Mouse (Mus musculus) gonadal fat pad, adult 2 months (tissue): ENCODE data around the gene Arl15. TPM values are rescaled to one million over a fixed set of nuclear protein-coding genes. Genes with fewer than 3 reads are reported as not detected.

Experiments used
- DNase-seq: peaks from one replicate; pipeline ENCODE4 v3.0.0-alpha.2; 2012; ENCODE audit warnings: low read depth
- polyA plus RNA-seq: library from polyadenylated mRNA; depleted of rRNA; stranded (reverse); fragments of >200 nt; gene quantifications from 2 replicates; pipeline ENCODE4 v1.2.3, GENCODE M21; 2012

The Arl15 gene
- polyA plus RNA-seq, 1 experiment: 9.6 TPM

- no peak for DNase-seq
These were observed 50.4 kb downstream of the Arl15 start for GRCm38 (mm10) chr13:113844717-113845116.

DNA sequence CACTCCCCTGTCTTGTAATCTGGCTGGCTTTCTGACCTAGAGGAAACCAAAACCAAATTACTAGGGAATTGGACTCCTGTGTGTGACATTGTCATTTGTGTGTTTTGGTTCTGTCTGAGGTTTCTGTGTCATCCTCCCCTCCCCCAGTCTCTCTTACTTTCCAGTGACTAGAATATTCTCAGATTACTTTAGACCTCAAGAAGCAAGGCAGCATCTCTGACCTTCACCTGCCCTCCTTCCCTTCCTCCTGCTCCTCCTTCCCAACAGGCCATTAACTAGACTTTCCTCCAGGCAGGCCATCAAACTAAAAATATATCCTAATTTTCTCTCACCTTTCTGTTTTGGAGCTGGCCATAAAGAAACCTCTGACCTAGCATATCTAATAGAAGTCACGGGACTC, 50.9 kb downstream of the Arl15 start:
- no peak for DNase-seq

DNA sequence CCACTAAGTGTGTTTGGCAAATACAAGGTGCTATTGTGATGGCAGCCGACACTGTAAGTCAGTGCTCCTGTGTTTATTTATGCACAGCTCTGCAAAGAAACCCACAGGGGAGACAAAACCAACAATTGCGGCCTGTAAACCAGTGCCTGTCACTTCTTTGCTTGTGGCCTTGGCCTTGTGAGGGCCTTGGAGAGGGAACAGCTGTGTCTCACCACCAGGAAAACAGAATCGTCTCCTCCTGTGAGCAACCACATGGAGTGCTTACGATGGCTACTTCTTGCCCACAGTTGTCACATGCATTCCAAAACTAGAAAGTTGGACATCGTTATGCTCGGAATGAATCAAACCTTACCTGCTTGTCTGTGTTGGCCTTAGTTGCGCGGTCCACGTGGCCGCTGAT, 52.1 kb downstream of the Arl15 start:
- no peak for DNase-seq

GRCm38 (mm10) chr13:113850431-113851034, 56.2 kb downstream of the Arl15 start:
- no peak for DNase-seq

DNA sequence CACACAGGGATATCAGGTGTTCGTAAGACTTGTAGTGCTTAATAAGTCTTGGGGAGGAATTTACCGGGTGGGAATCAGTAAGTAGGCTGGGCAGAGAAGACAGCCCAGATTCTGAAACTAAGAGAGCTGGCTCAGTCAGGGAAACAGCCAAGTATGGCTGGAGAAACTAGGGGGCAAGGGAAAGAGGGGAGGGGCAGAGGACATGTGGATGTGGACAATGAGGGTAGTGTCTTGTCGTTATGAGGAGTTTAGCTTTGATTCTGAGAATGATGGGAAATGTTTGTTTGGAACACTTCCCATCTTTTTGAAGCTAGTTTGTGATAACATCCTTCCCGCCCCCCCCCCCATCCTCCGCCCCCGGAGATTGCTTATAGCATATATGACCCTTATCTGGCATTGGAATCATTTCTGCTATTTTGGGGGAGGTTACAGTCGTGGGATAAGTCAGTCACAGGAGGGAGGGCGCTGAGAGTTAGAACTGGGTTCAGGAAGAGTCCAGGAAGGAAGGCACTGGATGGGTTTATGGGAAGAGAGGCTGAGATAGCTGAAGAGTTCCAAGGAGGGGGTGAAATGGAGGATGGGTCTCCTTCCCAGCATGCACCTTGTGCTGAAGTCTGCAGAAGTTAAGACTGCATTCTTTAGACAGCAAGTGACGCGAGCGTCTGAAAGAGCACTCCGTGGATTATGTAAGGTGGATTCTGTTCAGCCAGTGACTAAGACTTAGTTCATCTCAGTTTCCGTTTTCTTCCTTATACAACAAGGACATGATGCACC, 57.5 kb downstream of the Arl15 start:
- no peak for DNase-seq

DNA sequence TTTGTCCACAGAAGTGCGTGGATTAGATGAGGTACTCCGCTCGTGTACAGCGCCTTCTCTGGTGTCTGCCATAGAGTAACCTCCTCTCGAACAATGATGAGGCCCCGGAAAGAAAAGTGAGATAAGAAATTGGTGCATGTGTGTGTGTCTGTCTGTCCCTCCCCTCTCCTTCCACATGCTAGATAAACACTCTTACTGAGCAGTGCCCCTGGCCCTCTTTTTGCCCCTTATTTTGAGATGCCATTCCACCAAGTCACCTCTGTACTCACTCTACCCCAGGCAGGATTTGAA, 58.0 kb downstream of the Arl15 start:
- DNase-seq: no peak

GRCm38 (mm10) chr13:113854146-113854545, 59.8 kb downstream of the Arl15 start:
- no peak for DNase-seq

DNA sequence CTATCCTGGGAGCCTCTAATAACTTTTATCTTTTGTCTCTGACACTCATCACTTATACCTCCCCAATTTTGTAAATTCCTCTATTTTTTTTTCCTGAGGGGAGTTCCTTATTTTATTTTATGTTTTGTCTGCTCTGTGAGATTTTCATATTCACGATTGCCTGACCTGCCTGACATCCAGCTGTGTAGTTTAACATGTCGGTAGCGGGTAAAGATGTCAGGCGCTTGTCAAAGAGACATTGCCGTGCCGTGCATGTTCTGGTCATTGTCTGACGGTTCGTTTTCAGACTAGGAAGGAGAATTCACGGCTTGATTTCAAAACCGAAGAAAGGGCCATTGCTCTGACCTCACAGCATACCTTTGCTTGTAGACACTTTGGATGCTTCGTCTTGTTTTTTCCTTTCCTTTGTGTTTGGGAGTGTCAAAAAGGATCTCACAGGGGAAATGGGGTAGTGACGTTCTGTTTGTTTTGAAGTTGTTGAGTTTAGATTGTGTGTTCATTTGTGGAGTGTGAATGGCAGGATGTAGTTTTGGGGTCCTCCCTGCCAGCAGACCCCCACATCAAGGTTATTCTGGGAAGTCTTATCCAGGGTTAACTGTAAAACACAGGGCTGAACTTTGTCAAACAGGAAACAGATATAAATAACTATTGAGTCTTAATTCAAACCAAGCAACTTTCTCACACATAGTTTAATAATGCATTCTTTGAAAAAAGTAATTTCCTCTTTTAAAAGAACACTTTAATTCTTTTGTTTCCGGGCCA, 60.4 kb downstream of the Arl15 start:
- DNase-seq: no peak

- no peak for DNase-seq
These were observed 62.6 kb downstream of the Arl15 start for GRCm38 (mm10) chr13:113856946-113857345.

- DNase-seq: no peak
These were observed 64.5 kb downstream of the Arl15 start for GRCm38 (mm10) chr13:113858667-113859391.

GRCm38 (mm10) chr13:113859392-113859776, 65.1 kb downstream of the Arl15 start:
- DNase-seq: no peak

GRCm38 (mm10) chr13:113860816-113861215, 66.5 kb downstream of the Arl15 start:
- no peak for DNase-seq

GRCm38 (mm10) chr13:113861231-113861630, 66.9 kb downstream of the Arl15 start:
- DNase-seq: no peak

DNA sequence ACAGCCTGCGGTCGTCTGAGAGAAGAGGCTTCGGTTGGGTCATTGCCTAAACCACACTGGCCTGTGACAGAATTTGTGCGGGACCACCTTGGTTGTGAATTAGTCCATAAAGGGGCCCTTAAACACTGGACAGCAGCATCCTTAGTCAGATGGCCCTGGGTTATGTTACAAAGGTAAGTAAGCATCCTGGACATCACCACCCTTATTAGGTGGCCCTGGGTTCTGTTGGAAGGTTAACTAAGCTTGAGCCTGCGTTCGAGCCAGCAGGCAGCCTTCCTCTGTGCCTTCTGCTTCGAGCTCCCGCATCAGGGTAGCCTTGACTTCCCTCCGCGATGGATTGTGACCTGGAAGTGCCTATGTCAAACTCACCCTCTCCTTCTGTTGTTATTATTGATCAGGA, 68.6 kb downstream of the Arl15 start:
- no peak for DNase-seq

- no peak for DNase-seq
These were observed 69.4 kb downstream of the Arl15 start for GRCm38 (mm10) chr13:113863688-113864087.

- no peak for DNase-seq
These were observed 70.0 kb downstream of the Arl15 start for GRCm38 (mm10) chr13:113864278-113864677.

DNA sequence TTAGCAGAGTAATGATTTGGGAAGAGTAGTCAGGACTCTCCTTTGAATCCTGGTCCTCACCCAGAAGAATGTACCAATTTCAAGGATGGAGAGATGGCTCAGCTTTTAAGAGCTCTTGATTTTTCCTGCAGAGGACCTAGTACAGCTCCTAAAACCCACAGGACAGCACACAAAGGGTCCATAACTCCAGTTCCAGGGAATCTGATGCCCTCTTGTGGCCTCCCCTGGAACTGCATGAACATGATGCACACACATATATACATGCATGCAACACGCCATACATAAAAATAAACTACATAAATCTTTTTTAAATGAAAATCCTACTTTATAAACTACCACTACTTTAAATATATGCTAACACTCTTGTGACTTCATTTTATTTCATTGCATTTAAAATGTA, 70.6 kb downstream of the Arl15 start:
- no peak for DNase-seq

DNA sequence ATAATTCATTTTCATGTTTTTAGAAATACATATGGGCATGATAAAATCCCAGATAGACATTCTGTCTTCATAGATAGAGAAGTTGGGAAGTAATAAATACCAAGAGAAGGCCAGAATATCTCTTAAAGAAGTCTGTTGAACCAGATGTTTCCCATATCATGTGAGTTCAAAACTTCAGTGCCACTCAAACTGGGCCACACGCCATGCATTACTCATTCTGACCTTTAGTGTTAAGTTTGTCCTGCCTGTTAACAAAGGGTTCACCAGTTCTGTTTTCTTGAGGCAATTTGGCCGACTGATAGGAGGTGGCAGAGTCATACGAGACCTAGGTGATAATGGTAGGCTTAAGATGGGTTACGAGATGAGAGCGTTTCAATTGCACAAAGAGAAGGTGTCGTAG, 71.1 kb downstream of the Arl15 start:
- no peak for DNase-seq

DNA sequence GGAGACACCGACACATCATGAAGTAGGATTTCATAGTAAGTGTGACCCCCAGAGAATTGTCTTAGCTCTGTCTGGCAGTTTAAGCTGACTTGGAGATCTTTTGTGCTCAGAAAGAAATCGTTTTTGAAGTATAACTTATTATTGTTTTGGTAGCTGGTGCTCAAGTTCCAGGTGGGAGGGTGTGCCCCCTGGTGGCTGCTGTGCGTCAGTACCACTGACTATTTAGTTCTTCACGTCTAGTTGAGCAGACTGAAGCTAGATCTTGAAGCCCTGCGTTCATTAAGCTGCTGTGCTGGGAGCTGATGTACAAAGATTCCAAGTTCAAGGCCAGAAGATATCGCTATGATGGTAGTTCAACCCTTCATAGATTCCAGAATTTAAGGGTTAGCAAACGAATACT, 71.5 kb downstream of the Arl15 start:
- no peak for DNase-seq

- DNase-seq: no peak
These were observed 73.4 kb downstream of the Arl15 start for GRCm38 (mm10) chr13:113867736-113868135.

- no peak for DNase-seq
These were observed 75.2 kb downstream of the Arl15 start for GRCm38 (mm10) chr13:113869212-113870205.
